Mouse (Mus musculus): Measurements from ENCODE around the gene Gm20388. TPM values are rescaled to one million over a fixed set of nuclear protein-coding genes. Genes with fewer than 3 reads are reported as not detected.
"Not testable (repeated sequence)": the region's sequence is repeated elsewhere in the genome, so short reads cannot be mapped to it uniquely, and the experiment has no call there.

The Gm20388 gene
- total and polyA plus RNA-seq, 3 experiments, result 0.02 to 0.05 TPM; not detected in 1

DNA sequence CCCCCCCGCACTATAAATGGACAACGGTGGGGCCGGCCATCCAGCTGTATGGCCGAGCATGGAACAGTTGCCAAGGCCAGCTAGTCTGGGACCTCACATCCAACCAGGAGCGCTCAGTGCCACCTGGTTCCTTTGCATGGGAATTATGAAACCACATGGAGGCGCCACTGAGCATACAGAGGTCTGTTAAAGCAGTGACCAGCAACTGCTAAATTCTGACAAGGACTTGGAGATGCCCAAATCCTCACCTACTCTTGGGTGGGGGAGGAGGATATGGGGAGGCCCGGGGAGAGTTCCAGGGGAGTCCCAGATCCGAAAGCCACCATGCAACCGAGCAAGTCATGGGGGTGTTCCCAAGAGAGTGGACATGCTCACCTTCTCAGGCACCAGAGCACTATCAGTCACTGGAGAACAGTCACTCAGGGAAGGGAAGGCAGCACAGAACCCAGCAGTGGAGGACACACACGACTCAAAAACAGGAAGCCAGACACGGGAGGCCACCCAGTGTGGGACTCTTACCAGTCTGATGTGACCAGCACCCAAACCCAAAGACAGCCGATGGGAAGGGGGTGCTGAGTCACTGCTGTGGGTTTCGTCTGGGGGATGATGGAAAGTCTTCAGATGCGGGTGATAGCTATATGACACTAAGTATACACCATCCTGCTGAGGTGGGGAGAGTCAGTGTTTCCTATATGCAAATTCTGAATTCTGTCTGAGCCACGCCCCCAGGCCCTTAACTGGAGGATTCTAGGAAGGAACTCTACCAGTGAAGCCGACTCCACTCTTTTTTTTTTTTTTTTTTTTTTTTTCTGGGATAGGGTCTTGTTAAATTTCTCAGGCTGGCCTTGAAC lies 422.0 kb downstream of the Gm20388 start:
- Histone ChIP-seq H3K27me3 (ENCODE audit: insufficient read depth, low read length) (peaks cover 83% of the 10 kb centered on the region), H3K9me3 (replicated peaks) (no peaks in the 10 kb centered on the region), H3K4me1 (ENCODE audit: insufficient read depth, low read depth, low read length) (peaks cover 16% of the 10 kb centered on the region), H3K4me3 (ENCODE audit: low read depth, low read length) (no peak overlapping the region), H3K36me3 (replicated peaks) (no peaks in the 10 kb centered on the region)
- TF ChIP-seq GATA1 (IDR thresholded peaks at IDR 0.05; ENCODE audit: borderline replicate concordance, low read length) (no peak), CTCF (IDR thresholded peaks at IDR 0.05; ENCODE audit: low read depth, low read length) (no peak), GATA2 (IDR thresholded peaks at IDR 0.05; ENCODE audit: borderline replicate concordance, low read depth, low read length) (no peak), TAL1 (conservative IDR thresholded peaks at IDR 0.05; ENCODE audit: low read depth, low read length) (no peak), POLR2AphosphoS5 (IDR thresholded peaks at IDR 0.05; ENCODE audit: insufficient replicate concordance, low read depth, low read length) (no peak)
- ATAC-seq (ENCODE audit: extremely low read depth, insufficient number of reproducible peaks, low FRiP score, poor library complexity, severe bottlenecking), result peak; percentile 46
- peak; percentile 36 for DNase-seq (ENCODE audit: low spot score)

DNA sequence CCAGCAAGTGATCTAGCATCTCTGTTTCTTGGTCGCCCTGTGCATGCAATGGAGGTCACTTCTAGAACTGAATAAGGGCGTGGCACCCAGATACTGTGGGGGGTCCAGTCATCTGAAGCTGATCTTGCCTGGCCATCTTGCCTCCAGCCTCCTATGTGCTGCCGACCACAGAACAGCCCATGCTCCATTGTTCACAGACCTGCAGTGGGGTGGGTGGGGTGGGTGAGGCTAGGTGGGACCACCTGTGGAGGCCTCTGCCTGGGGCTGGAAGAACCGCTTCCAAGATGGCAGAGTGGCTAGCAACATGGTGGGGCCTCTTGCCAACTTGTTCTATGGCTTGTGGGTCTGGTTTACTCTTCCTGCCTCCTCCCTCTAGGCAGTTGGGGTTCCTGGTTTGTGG lies 423.0 kb downstream of the Gm20388 start:
- ATAC-seq (ENCODE audit: extremely low read depth, insufficient number of reproducible peaks, low FRiP score, poor library complexity, severe bottlenecking) (no peak), DNase-seq (ENCODE audit: low spot score) (no peak)
- Histone ChIP-seq H3K36me3 (replicated peaks) (no peaks in the 10 kb centered on the region), H3K27me3 (ENCODE audit: insufficient read depth, low read length) (peaks cover 86% of the 10 kb centered on the region), H3K9me3 (replicated peaks) (peaks cover 3% of the 10 kb centered on the region), H3K4me3 (ENCODE audit: low read depth, low read length) (no peak overlapping the region), H3K4me1 (ENCODE audit: insufficient read depth, low read depth, low read length) (peaks cover 16% of the 10 kb centered on the region)
- TF ChIP-seq CTCF (IDR thresholded peaks at IDR 0.05; ENCODE audit: low read depth, low read length) (no peak), GATA2 (IDR thresholded peaks at IDR 0.05; ENCODE audit: borderline replicate concordance, low read depth, low read length) (no peak), GATA1 (IDR thresholded peaks at IDR 0.05; ENCODE audit: borderline replicate concordance, low read length) (no peak), POLR2AphosphoS5 (IDR thresholded peaks at IDR 0.05; ENCODE audit: insufficient replicate concordance, low read depth, low read length) (no peak), TAL1 (conservative IDR thresholded peaks at IDR 0.05; ENCODE audit: low read depth, low read length) (no peak)

DNA sequence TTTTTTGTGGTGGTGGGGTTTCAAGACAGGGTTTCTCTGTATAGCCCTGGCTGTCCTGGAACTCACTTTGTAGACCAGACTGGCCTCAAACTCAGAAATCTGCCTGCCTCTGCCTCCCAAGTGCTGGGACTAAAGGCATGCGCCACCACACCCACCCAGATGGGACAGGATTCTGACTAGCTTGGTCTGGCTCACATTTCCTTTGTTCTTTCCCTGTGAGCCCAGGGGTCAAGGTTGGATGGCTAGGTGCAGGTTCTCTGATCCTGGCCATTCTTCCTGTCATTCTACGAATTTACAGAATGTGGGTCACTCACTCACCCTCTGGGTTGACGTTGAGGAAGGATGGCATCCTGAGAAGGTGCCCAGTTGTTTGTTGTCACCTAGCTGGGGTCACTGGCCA lies 423.6 kb downstream of the Gm20388 start:
- not testable (repeated sequence) for ATAC-seq (ENCODE audit: extremely low read depth, insufficient number of reproducible peaks, low FRiP score, poor library complexity, severe bottlenecking); H3K4me3 ChIP-seq (ENCODE audit: low read depth, low read length)
- H3K4me1 ChIP-seq (ENCODE audit: insufficient read depth, low read depth, low read length), result peaks cover 16% of the 10 kb centered on the region

DNA sequence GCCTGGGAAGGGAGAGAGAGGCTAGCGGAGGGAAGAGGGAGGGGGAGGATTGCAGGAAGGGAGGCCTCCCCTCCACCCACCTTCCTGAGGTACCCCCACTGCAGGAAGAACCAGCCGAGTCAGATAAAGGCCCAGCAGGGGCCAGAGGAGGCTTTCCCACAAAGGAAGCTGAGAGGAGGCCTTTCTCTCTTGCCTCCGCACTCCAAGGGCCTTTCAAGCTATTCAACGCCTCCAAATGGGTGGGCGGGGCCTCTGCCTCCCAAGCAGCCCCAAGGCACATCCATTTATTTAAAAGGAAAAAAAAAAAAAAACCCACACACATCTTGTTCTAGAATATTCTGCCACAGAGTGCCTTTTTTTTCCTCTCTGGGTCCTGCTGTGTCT lies 424.2 kb downstream of the Gm20388 start:
- Histone ChIP-seq H3K9me3 (replicated peaks) (peaks cover 7% of the 10 kb centered on the region), H3K36me3 (replicated peaks) (no peaks in the 10 kb centered on the region), H3K4me1 (ENCODE audit: insufficient read depth, low read depth, low read length) (peaks cover 16% of the 10 kb centered on the region), H3K27me3 (ENCODE audit: insufficient read depth, low read length) (peaks cover 86% of the 10 kb centered on the region), H3K4me3 (ENCODE audit: low read depth, low read length) (no peak overlapping the region)
- ATAC-seq (ENCODE audit: extremely low read depth, insufficient number of reproducible peaks, low FRiP score, poor library complexity, severe bottlenecking), result 0 out of 2 replicates have a peak, but pooled peaks have one; percentile 16
- no peak for DNase-seq (ENCODE audit: low spot score)
- TF ChIP-seq GATA2 (IDR thresholded peaks at IDR 0.05; ENCODE audit: borderline replicate concordance, low read depth, low read length), result no peak
- no peak for TF ChIP-seq TAL1 (conservative IDR thresholded peaks at IDR 0.05; ENCODE audit: low read depth, low read length)
- TF ChIP-seq GATA1 (IDR thresholded peaks at IDR 0.05; ENCODE audit: borderline replicate concordance, low read length), result no peak
- no peak for TF ChIP-seq CTCF (IDR thresholded peaks at IDR 0.05; ENCODE audit: low read depth, low read length)
- TF ChIP-seq POLR2AphosphoS5 (IDR thresholded peaks at IDR 0.05; ENCODE audit: insufficient replicate concordance, low read depth, low read length), result no peak

More for the DNA sequence above, 423.6 kb downstream of the Gm20388 start:
- peaks cover 86% of the 10 kb centered on the region for H3K27me3 ChIP-seq (ENCODE audit: insufficient read depth, low read length)
- not testable (repeated sequence) for H3K36me3 ChIP-seq (replicated peaks); H3K9me3 ChIP-seq (replicated peaks); DNase-seq (ENCODE audit: low spot score)

DNA sequence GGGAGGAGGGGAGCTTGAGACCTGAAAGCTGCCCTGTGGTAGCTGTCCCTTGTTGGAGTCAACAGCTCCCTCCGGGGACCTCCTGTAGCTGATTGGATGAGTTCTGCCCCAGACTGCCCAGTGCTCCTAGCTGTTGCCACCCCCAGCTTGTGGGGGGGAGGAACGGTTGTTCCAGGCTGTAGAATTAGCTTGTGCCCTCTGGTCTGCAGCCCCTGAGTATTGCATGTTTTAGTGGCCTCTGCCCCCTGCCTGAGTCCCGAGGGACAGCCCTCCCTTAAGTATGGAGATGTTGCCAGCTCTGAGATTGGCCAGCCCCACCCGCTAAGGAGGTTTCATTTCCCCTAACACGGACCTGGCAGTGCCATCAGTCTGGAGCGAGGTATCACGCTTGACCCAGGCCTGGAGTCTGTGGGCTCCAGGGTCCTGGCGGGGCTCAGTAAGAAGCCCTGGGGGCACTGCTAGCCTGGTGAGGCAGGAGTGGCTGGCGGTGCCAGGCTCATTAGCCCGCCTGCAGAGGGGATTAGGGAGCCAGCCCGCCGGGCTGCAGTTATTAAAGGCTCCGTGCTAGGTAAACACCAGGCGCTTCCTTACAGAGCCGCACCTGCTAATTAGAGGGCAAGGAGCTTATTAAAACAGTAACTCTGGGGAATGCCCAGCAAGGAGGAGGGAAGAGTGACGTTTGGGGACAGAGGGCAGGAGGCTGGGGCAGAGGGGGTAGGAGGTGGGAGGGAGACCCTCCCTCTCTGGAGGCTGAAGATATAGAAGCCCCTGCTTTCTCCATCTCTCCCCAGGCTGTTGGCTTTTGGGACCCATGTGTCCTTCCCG lies 424.8 kb downstream of the Gm20388 start:
- TF ChIP-seq TAL1 (conservative IDR thresholded peaks at IDR 0.05; ENCODE audit: low read depth, low read length) (no peak), GATA2 (IDR thresholded peaks at IDR 0.05; ENCODE audit: borderline replicate concordance, low read depth, low read length) (no peak), CTCF (IDR thresholded peaks at IDR 0.05; ENCODE audit: low read depth, low read length) (no peak), GATA1 (IDR thresholded peaks at IDR 0.05; ENCODE audit: borderline replicate concordance, low read length) (no peak), POLR2AphosphoS5 (IDR thresholded peaks at IDR 0.05; ENCODE audit: insufficient replicate concordance, low read depth, low read length) (no peak)
- Histone ChIP-seq H3K36me3 (replicated peaks) (no peaks in the 10 kb centered on the region), H3K4me3 (ENCODE audit: low read depth, low read length) (no peak overlapping the region), H3K9me3 (replicated peaks) (peaks cover 7% of the 10 kb centered on the region), H3K4me1 (ENCODE audit: insufficient read depth, low read depth, low read length) (peaks cover 16% of the 10 kb centered on the region), H3K27me3 (ENCODE audit: insufficient read depth, low read length) (peaks cover 83% of the 10 kb centered on the region)
- ATAC-seq (ENCODE audit: extremely low read depth, insufficient number of reproducible peaks, low FRiP score, poor library complexity, severe bottlenecking) (no peak), DNase-seq (ENCODE audit: low spot score) (no peak)

DNA sequence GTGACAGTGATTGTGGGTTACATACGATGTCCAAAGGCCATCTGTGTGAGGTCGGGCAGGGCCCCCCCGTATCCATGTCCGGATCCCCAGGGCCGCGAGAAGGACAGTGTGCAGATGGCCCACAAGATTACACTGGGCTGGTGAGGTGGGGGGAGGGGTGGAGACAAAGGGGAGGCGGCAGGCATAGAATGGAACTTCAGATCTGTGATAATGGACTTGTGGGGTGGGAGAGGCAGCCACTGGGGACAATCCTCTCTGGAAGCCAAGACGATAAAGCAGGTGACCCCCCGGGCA lies 425.4 kb downstream of the Gm20388 start:
- Histone ChIP-seq H3K4me1 (ENCODE audit: insufficient read depth, low read depth, low read length) (peaks cover 16% of the 10 kb centered on the region), H3K4me3 (ENCODE audit: low read depth, low read length) (no peak overlapping the region), H3K36me3 (replicated peaks) (no peaks in the 10 kb centered on the region), H3K9me3 (replicated peaks) (peaks cover 7% of the 10 kb centered on the region), H3K27me3 (ENCODE audit: insufficient read depth, low read length) (peaks cover 81% of the 10 kb centered on the region)
- ATAC-seq (ENCODE audit: extremely low read depth, insufficient number of reproducible peaks, low FRiP score, poor library complexity, severe bottlenecking) (no peak), DNase-seq (ENCODE audit: low spot score) (no peak)
- TF ChIP-seq POLR2AphosphoS5 (IDR thresholded peaks at IDR 0.05; ENCODE audit: insufficient replicate concordance, low read depth, low read length) (no peak), TAL1 (conservative IDR thresholded peaks at IDR 0.05; ENCODE audit: low read depth, low read length) (no peak), GATA2 (IDR thresholded peaks at IDR 0.05; ENCODE audit: borderline replicate concordance, low read depth, low read length) (no peak), GATA1 (IDR thresholded peaks at IDR 0.05; ENCODE audit: borderline replicate concordance, low read length) (no peak), CTCF (IDR thresholded peaks at IDR 0.05; ENCODE audit: low read depth, low read length) (no peak)

Data from G1E (cell line).